Mouse (Mus musculus) midbrain, embryonic 14.5 days (tissue): ENCODE results near the gene Hspa2. TPM values are rescaled to one million over a fixed set of nuclear protein-coding genes. Genes with fewer than 3 reads are reported as not detected.
A peak's percentile ranks its signal among the peaks of the same experiment; 100 is the strongest.

Experiments used
- ATAC-seq: fragments of 200-750 bp; cut with Nextera tagmentation; 2 replicates; pipeline ENCODE4 v1.8.0; 2017; ENCODE audit warnings: moderate number of reproducible peaks, moderate library complexity; ENCODE audit not compliant: low FRiP score, low TSS enrichment
- DNase-seq: peaks from one replicate; pipeline ENCODE4 v3.0.0-alpha.2; 2015
- H3K27ac ChIP-seq: fragments of 300-500 bp; sonication (generic); replicated peaks from 2 replicates; pipeline ENCODE4 v1.5.1; 2014; ENCODE audit warnings: mild to moderate bottlenecking, low read depth, low read length, moderate library complexity
- H3K27me3 ChIP-seq: fragments of 300-500 bp; sonication (generic); 2 replicates; pipeline ENCODE4 v1.6.1; 2014; ENCODE audit warnings: low read length, control low read depth, mixed read lengths; ENCODE audit not compliant: control insufficient read depth, insufficient read depth
- H3K36me3 ChIP-seq: fragments of 300-500 bp; sonication (generic); 2 replicates; pipeline ENCODE4 v1.6.1; 2014; ENCODE audit warnings: low read length, control low read depth; ENCODE audit not compliant: control insufficient read depth, insufficient read depth
- H3K4me1 ChIP-seq: fragments of 300-500 bp; sonication (generic); 2 replicates; pipeline ENCODE4 v1.6.1; 2014; ENCODE audit warnings: mild to moderate bottlenecking, antibody characterized with exemption, low read length, control low read depth; ENCODE audit not compliant: control insufficient read depth, insufficient read depth
- H3K4me2 ChIP-seq: fragments of 300-500 bp; sonication (generic); 2 replicates; pipeline ENCODE4 v1.6.1; 2014; ENCODE audit warnings: mild to moderate bottlenecking, low read length, moderate library complexity
- H3K4me3 ChIP-seq: fragments of 300-500 bp; sonication (generic); replicated peaks from 2 replicates; pipeline ENCODE4 v1.5.1; 2014; ENCODE audit warnings: low read depth, low read length
- H3K9ac ChIP-seq: fragments of 300-500 bp; sonication (generic); replicated peaks from 2 replicates; pipeline ENCODE4 v1.6.1; 2014; ENCODE audit warnings: mild to moderate bottlenecking, low read length, moderate library complexity
- H3K9me3 ChIP-seq: fragments of 300-500 bp; sonication (generic); 2 replicates; pipeline ENCODE4 v1.6.1; 2016; ENCODE audit warnings: low read length, control low read depth, mixed read lengths; ENCODE audit not compliant: control insufficient read depth
- WGBS: fragments of 180-500 bp; shearing (Covaris S2); extraction: QIAGEN DNeasy Blood & Tissue Kit; methylation state at CpG from one replicate; pipeline ENCODE4 v1.1.7; 2014; 5-methylcytosine and 5-hydroxymethylcytosine counted together
- polyA plus RNA-seq: library from polyadenylated mRNA; unstranded; fragments of >200 nt; fragmentation: Nextera tagmentation; extraction: Ambion mirVana; gene quantifications from 2 replicates; pipeline ENCODE4 v1.2.1, GENCODE M21; 2014

Hspa2 gene
- polyA plus RNA-seq, 1 experiment from 2014 or later: 5.3 TPM

GRCm38 (mm10) chr12:76375506-76375905 lies 28.5 kb upstream of the Hspa2 start:
- Histone ChIP-seq H3K4me2 (no peak overlapping the region), H3K9me3 (no peaks in the 10 kb centered on the region), H3K36me3 (no peaks in the 10 kb centered on the region), H3K9ac (no peak overlapping the region), H3K27me3 (no peaks in the 10 kb centered on the region), H3K4me1 (peaks cover 9% of the 10 kb centered on the region), H3K27ac (no peak overlapping the region), H3K4me3 (no peak overlapping the region)
- DNase-seq (no peak), ATAC-seq (no peak)
- 88% methylated on average over 3 of the region's 3 CpGs for WGBS

- Histone ChIP-seq H3K27me3 (no peaks in the 10 kb centered on the region), H3K9me3 (no peaks in the 10 kb centered on the region), H3K4me1 (peaks cover 5% of the 10 kb centered on the region), H3K9ac (no peak overlapping the region), H3K36me3 (no peaks in the 10 kb centered on the region), H3K27ac (no peak overlapping the region), H3K4me3 (no peak overlapping the region), H3K4me2 (no peak overlapping the region)
- ATAC-seq: no peak
- WGBS: 38% methylated on average over 7 of the region's 7 CpGs
- peak; percentile 60 for DNase-seq
Observed at GRCm38 (mm10) chr12:76376649-76377048, 27.3 kb upstream of the Hspa2 start.

DNA sequence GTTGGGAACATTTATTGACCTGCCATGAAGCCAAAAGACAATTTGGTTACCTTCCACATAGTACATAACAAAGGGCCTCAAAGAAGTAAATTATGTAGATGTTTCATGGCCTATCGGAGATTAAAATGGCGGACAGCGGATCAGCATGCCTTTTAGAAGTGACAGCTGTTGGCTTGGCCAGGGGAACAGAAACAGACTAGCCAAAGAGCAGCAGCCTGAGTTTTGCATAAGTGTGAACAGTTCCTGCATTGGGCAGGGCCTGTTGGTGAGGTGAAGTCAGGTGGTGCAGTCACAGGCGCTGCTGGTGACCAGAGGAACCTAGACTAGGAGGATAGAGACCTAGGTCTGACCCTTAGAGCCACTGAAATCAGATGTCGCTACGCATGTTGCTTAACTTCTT lies 26.9 kb upstream of the Hspa2 start:
- Histone ChIP-seq H3K9ac (no peak overlapping the region), H3K9me3 (no peaks in the 10 kb centered on the region), H3K4me2 (no peak overlapping the region), H3K27me3 (no peaks in the 10 kb centered on the region), H3K36me3 (no peaks in the 10 kb centered on the region), H3K4me1 (peaks cover 1% of the 10 kb centered on the region; the same call in 1 of the 2 replicates), H3K27ac (no peak overlapping the region), H3K4me3 (no peak overlapping the region)
- no peak for DNase-seq
- ATAC-seq: no peak
- 89% methylated on average over 6 of the region's 6 CpGs for WGBS

DNA sequence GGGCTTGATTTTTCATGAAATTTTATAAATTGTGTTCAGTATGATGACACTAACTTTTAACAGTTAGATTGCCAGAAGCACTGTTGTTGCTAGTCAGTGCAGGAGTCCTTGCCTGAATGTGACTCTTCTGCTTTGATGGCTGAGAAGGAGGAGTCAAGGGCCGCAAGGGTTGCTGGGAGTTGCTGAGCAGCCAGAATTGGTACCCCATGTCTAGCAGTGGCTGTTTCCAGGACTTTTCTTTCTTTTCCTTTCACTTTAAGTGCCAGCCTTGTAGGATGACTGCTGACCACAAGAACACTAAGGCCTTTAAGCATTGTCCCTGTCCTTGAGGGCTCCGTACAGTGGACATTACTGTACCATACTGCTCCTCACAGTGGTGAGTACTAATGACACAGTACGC lies 26.2 kb upstream of the Hspa2 start:
- 94% methylated on average over 3 of the region's 3 CpGs for WGBS
- ATAC-seq: no peak

GRCm38 (mm10) chr12:76378556-76378955 lies 25.4 kb upstream of the Hspa2 start:
- Histone ChIP-seq H3K4me3 (no peak overlapping the region), H3K27ac (no peak overlapping the region), H3K9me3 (no peaks in the 10 kb centered on the region), H3K4me2 (no peak overlapping the region), H3K27me3 (no peaks in the 10 kb centered on the region), H3K4me1 (no peaks in the 10 kb centered on the region), H3K36me3 (no peaks in the 10 kb centered on the region), H3K9ac (no peak overlapping the region)
- DNase-seq: no peak
- no peak for ATAC-seq
- WGBS: 92% methylated on average over 5 of the region's 5 CpGs

More for the DNA sequence above, 26.2 kb upstream of the Hspa2 start:
- no peaks in the 10 kb centered on the region for H3K27me3 ChIP-seq
- no peaks in the 10 kb centered on the region for H3K4me1 ChIP-seq
- no peaks in the 10 kb centered on the region for H3K9me3 ChIP-seq
- H3K4me3 ChIP-seq: no peak overlapping the region
- no peak overlapping the region for H3K27ac ChIP-seq
- H3K4me2 ChIP-seq: no peak overlapping the region
- no peak for DNase-seq
- no peaks in the 10 kb centered on the region for H3K36me3 ChIP-seq
- no peak overlapping the region for H3K9ac ChIP-seq

DNA sequence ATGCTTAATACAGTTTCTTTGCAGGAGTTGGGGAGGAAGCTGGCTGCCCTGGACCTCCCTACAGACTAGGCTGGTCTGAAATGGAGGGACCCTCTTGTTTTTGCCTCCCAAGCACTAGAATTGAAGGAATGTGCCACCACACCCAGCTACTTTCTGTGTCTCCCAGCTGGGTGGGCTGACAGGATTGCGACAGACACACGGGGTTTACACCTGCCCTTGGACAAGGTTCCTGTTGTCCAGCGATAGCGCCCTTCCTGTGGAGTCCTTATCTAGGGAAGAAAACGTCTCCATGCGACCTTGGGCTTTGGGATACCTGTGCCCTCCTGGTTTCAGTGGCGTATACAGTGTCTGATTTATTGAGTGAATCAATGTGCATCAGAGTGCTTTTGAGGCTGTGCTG lies 23.8 kb upstream of the Hspa2 start:
- 95% methylated on average over 7 of the region's 7 CpGs for WGBS
- H3K36me3 ChIP-seq: peaks cover under 1% of the 10 kb centered on the region; the same call in 1 of the 2 replicates
- ATAC-seq (no peak), DNase-seq (no peak)
- H3K27me3 ChIP-seq: no peaks in the 10 kb centered on the region
- no peaks in the 10 kb centered on the region for H3K4me1 ChIP-seq
- no peak overlapping the region for H3K4me3 ChIP-seq
- no peak overlapping the region for H3K27ac ChIP-seq
- H3K4me2 ChIP-seq: no peak overlapping the region
- no peak overlapping the region for H3K9ac ChIP-seq
- no peaks in the 10 kb centered on the region for H3K9me3 ChIP-seq

- 95% methylated on average over 8 of the region's 8 CpGs for WGBS
- no peak overlapping the region for H3K4me2 ChIP-seq
- H3K9ac ChIP-seq: no peak overlapping the region
- H3K4me1 ChIP-seq: no peaks in the 10 kb centered on the region
- no peak overlapping the region for H3K4me3 ChIP-seq
- H3K27me3 ChIP-seq: no peaks in the 10 kb centered on the region
- no peaks in the 10 kb centered on the region for H3K9me3 ChIP-seq
- H3K36me3 ChIP-seq: peaks cover 12% of the 10 kb centered on the region; the same call in 1 of the 2 replicates
- ATAC-seq (no peak), DNase-seq (no peak)
- no peak overlapping the region for H3K27ac ChIP-seq
Observed at GRCm38 (mm10) chr12:76385342-76385741, 18.6 kb upstream of the Hspa2 start.

- Histone ChIP-seq H3K9ac (no peak overlapping the region), H3K4me1 (no peaks in the 10 kb centered on the region), H3K36me3 (peaks cover 12% of the 10 kb centered on the region; the same call in 1 of the 2 replicates), H3K4me2 (no peak overlapping the region), H3K27ac (no peak overlapping the region), H3K27me3 (no peaks in the 10 kb centered on the region), H3K9me3 (no peaks in the 10 kb centered on the region), H3K4me3 (no peak overlapping the region)
- 61% methylated on average over 11 of the region's 11 CpGs for WGBS
- ATAC-seq (no peak), DNase-seq (peak; percentile 30)
Observed at GRCm38 (mm10) chr12:76388794-76389193, 15.2 kb upstream of the Hspa2 start.

GRCm38 (mm10) chr12:76391595-76392271 lies 12.2 kb upstream of the Hspa2 start:
- Histone ChIP-seq H3K27ac (no peak overlapping the region), H3K27me3 (no peaks in the 10 kb centered on the region), H3K9ac (no peak overlapping the region), H3K9me3 (no peaks in the 10 kb centered on the region), H3K4me1 (no peaks in the 10 kb centered on the region), H3K36me3 (peaks cover under 1% of the 10 kb centered on the region; the same call in 1 of the 2 replicates), H3K4me2 (no peak overlapping the region), H3K4me3 (no peak overlapping the region)
- ATAC-seq (no peak), DNase-seq (no peak)
- 79% methylated on average over 3 of the region's 3 CpGs for WGBS
